Mouse (Mus musculus): ENCODE data around the gene Arcn1.
"Not testable (repeated sequence)": the region's sequence is repeated elsewhere in the genome, so short reads cannot be mapped to it uniquely, and the experiment has no call there.

The Arcn1 gene

DNA sequence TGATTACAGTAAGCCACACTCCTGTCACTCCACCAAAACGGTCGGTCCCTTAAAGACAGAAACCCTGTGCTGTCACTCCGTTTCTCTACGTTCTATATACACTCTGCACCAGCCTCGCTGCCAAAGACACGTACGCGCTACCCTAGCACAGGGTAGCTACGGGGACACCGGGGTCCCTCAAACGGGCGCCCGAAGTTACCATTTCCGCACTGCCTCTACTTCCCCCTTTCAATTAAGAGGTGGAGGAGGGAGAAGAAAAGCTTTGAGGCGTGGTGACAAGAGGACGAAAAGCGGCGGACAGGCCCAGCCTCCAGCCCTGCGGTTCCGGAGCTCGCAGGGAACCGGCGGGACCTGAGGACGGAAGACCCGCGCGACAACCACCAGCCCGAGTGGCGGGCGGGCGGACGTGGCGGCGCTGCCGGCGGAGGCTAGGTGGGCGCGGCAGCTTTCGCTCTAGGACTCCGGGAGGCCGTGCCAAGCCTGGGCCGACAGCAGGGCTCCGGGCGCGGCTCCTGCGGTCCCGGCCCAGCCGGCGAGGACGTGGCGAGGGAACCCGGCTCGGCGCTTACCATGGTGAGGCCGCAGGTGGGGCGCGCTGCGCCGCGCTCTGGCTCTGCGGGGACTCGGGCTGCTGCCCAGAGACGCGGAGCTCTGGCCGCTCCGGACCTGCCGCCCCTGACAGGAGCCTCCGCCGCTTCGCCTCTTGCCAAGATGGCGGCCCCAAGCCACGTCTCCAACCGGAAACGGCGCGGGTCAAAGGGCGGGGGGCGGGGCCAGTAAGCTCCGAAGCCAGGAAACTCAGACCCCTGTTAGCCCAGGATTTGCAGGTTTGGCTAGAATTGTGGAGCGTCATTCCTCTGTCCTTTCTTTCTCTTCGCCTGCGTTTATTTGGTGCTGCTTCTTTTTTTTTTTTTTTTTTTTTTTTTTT, at the start of gene Arcn1, which contains the start of gene Ift46:
Gene Arcn1 (minus strand): TSS at position 745 of the 928 bp plus-strand sequence.
Gene Ift46 (plus strand): TSS at position 808 of the 928 bp plus-strand sequence.
- peak; percentile 96 for DNase-seq (ENCODE audit: low read depth, low spot score)

DNA sequence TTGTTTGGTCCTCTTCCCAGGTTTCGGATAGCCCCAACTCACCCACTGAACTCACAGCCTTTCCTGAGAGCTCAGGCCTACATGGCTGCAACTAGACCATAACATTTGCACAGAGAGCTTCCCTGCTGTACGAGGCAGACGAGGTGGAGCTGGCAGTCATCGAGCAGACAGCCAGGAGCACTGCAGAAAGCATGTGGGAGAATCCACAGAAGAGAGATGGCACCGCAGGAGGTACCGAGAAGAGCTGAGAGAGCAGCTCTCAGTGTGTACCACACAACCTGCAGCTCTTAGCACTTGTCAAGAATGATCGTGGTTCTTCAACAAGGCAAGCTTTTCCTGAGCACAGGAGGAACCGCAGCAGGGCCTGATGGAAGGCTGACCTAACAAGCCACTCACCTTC, 46.5 kb upstream of the Arcn1 start:
- DNase-seq (ENCODE audit: low read depth, low spot score), result peak; percentile 66

DNA sequence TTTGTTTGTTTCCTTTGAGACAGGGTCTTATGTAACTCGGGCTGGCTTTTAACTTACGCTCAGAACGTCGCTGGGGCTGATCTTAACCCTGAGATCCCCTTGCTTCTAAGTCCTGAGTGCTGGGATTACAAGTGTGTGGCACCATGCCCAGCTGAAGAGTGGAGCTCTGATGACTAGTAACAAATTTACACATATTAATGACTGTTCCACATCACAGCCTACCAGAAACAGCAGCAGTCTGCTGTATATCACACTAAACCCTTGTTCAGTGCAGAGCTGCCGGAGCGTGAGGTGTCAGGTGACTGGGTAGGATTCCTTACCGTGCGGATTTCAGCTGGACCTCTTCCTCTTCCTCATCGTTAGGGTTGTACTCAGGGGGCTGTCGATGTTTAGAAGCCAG, 42.7 kb upstream of the Arcn1 start:
- no peak for DNase-seq (ENCODE audit: low read depth, low spot score)

DNA sequence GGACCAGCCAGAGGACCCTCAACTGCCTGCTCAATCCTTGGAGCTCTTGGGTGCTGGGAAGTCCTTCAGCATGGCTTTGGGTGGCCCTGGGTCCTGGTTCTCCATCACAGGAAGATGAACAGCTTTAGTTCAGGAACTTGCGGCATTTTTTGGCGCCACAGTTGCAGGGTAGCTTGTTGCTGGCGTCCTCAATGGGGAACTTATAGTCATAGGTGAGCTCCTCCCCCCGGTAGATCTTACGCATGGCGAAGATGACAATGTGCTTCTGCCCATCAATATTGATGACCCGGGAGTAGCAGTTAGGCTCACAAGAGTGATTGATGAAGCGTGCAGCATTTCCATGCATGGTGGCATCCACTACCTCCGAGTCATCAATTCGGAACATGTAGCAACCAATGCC, 40.1 kb upstream of the Arcn1 start:
- DNase-seq (ENCODE audit: low read depth, low spot score), result no peak

DNA sequence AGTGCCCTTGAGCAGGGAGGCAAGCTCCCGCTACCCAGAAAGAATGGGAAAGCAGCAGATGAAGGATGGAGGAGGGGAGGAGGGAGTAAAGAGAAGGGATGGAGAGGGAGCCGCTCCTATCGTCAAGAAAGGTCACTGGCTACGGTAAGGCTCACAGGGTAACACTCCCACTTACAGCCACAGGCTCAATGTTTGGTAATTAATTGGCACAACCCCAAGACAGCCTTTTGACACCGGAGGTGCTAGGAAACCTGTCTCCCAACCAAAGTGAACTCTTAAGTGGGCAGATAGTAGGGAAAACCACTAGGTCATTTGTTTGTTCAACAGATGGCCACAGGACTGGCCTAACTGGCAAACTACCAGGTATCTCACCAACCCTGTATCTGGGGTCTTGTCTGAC, 39.5 kb upstream of the Arcn1 start:
- DNase-seq (ENCODE audit: low read depth, low spot score), result no peak

DNA sequence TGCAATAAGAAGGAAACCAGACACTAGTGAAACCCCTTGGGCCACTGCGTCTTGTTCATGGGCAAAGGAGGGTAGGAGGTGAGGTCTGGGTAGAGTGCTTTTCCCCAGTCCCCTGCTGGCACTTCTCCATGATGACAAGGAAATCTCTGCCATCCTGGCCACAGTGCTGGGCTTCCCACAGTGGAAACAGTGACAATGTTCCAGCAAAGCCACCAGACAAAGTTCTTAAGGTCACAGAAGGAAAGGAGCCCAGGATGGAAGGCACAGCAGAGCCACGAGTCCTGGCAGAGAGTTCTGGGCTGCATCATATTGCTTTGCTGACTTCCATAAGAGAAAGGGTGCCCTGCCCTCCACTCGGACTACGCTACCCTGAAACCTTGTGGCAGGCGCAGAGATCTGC, 37.9 kb upstream of the Arcn1 start:
- DNase-seq (ENCODE audit: low read depth, low spot score), result no peak

DNA sequence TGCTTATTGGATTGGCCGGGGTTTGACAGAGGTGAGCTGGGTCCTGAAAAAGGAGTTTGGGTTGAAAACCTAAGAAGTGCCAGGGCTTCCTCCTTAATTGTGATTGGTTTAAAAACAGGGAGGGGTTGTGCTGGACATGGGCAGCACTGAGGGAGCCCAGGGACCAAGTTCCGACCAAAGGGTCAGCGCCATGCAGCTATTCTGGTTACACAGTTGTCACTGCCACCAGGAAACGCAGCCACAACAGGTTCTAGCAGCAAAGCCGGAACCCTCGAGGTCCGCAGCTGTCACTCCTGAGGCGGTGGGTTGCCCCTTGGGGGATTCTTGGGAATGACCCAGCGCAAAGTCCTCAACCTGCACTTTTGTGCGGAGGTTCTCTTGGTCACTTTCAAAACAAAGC, 37.0 kb upstream of the Arcn1 start:
- no peak for DNase-seq (ENCODE audit: low read depth, low spot score)

DNA sequence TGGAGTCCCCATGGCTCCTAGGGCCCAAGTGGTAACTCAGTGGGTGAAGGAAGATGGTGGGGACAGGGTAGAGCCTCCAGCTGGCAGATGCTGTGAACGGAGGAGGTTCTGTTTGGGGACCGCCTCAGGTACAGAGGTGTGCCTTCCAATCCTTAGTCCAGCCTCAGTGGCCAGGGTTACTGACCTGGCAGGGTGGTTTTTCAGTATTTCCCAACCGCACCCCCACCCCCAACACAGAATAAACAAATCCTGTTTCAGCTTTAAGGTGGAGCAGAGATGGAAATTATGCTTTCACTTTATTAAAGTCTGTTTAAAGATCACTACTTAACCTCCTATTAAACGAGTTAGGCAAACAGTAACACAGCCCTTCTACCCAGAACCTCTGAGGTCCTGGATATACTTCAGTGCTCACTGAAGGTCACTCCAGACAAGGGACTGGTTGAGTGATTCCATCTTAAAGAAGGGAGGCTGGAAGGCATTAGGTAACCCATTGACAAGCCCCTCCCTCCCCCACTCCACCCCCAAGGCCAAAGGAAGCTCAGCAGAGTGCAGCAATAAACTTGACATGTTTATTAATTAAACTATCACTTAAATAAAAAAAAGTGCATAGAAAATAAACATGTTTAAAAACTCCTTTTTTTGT, 35.3 kb upstream of the Arcn1 start, which contains the start of gene Ttc36:
Gene Ttc36 (minus strand): TSS at position 265 of the 643 bp plus-strand sequence.
- DNase-seq (ENCODE audit: low read depth, low spot score), result no peak

DNA sequence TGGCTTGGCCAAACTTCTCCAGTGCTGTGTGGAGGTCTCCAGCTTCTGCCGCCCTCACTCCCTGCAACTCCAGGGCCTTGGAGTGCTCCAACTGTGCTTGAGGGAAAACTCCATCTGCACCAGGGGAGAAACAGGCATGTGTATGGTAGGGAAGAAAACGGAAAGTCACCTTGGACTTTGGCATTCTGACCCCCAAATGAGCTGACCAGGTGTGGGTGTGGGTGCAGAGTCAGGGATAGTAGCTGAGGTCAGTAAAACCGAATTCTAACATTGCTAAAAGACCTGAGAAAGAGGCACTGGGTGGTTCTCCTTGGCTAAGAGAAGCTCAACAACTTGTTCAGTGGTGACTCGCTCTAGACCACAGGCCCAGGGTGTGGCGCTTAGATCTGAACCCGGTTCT, 34.0 kb upstream of the Arcn1 start:
- no peak for DNase-seq (ENCODE audit: low read depth, low spot score)

DNA sequence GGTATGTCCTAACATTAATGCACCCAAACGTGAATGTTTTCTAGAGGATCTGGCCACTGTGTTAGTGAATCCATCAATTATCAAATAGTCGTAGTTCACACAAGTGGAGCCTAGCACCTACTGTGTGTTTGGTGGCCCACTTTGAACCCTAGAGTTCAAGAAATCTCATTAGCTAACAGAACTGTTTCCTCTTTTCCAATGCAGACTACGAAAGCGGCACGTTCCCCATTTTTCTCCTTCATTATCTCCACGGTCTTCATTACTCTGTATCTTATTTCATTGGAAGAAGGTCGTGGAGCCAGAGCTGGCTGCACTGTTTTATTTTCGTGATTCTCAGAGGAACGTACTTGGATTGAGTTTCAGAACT, 32.3 kb upstream of the Arcn1 start:
- DNase-seq (ENCODE audit: low read depth, low spot score), result no peak

DNA sequence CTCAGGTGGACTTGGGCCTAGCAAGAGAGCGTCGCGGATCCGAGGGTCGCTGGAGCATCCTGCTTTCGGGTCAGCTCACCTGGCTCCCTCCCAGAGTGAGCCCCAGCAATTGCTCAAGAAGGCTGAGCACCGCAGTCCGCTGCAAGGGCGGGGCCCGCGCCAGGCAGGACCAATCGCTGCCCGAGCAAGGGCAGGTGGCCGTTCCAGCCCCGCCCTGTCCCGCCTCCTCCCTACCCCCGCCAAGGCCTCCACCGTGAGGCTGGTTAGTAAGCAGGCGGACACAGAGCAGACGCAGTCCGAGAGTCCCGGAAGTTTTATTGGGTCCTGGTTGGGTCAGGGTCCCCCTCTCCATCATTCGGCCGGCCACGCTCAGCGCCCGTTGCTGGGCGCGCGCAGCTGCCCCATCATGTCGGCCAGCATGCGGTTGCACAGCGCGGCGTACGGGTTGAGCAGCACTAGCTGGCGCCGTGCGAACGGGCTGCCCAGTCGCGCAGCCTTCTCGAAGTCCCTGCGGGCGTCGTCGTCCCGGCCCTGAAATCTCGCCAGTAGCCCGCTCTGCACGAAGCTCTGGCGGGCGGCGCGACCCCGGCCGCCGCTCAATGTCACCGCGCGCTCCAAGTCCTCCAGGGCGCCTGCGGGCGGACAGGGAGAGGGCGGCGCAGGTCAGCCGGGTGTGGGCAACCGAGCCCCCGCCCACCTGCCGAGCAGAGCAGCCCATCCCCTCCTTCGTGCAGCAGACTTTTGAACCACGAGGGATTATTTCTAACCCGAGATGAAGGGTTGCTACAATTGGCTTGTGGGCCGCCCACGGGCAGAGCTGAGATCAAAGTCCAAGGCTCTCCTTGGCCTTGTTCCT, 31.7 kb upstream of the Arcn1 start, which contains the start of gene Tmem25:
Gene Tmem25 (minus strand): TSS at position 206 of the 856 bp plus-strand sequence.
- DNase-seq (ENCODE audit: low read depth, low spot score), result peak; percentile 97

DNA sequence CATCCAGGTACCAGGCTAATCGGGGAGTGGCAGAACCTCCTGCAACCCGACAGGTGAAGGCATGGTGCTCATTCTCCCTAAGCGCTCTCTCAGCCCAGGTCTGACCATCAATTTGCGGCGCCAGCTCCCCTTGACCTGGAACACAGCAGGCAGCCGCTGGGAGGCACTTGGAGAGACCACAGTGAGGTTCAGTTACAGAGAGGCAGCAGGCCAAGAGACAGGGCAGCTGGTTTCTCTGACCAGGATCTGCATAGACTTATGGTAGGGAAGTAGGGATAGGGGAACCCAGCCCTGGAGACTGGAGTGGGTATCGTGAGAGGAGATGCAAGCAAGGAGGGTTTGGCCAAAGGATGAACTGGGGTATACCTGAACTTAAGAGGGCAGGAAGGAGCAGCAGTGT, 30.7 kb upstream of the Arcn1 start:
- DNase-seq (ENCODE audit: low read depth, low spot score), result peak; percentile 30

DNA sequence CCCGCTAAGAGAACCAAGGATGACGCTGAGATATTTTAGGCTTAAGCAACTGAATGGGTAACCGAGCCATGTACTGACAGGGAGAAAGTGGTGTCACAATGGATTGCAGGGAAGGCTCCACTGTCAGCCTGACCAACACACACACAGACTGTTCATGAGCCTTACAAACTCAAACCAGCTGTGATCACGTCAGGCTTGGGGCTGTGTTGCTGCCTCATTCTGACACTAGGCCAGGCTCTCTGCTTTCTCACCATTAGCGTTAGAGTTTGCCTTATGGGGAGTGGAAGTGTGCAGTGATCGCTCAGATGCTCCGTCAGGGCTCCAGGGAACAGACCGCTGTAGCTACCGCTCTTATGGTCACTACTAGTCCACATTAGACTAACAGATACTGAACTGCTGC, 25.2 kb upstream of the Arcn1 start:
- no peak for DNase-seq (ENCODE audit: low read depth, low spot score)

DNA sequence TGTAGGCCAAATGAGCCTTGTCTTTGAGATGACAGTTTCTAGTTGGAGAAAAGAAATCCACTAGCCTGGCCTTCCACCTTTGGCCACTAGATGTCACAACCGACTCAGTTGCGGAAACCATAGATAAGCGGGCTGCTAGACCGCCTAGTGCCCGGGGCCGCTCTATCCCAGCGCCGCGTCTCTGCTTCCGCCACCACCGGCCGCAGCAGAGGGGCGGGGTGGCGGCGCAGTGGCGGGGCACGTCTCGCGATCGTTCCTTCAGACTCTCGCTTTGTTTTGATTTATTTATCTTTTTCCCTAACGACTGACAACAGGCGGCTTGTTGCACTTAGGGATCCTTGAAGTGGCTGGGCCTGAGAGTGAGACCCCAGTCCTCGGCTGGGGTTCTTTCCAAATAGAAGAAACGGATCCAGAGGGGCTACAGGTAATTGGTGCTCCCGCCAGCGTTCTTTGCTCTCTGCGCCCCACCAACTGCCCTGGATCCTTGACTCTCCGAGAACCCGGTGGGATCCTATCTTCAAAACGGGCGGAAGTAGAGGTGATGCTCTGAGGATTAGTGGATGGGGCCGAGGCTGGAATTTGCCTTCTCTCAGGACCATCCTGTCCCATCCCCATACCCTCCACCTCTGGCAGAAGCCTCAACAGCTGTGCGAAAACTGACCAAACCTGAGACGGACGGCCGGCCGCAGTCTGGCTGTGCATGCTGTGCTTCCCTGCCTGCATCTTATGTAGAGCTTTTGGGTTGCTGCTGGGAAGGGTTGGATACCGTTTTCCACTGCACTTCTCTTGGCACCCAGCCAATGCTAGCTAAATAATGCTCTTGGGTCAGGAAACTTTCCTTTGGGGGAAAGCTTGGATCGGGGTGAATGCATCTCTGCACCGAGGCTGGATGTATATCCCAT, 5.4 kb upstream of the Arcn1 start:
- DNase-seq (ENCODE audit: low read depth, low spot score), result peak; percentile 97

DNA sequence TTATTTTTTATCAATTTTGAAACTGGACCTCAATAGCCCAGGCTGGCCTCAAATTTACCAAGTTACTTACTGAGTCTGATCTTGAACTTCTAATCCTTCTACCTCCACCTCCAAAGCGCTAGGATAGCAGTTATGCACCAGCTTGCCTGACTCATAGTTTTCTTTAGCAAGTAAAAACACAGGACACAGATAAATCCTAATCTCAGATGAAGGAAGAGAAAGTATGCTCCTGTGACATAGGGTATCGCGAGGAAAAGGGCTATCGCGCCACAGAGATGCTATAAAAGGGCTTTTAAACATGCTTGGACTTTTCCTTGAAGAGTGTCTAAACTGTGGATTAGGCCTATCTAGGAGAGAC, 4.7 kb upstream of the Arcn1 start:
- no peak for DNase-seq (ENCODE audit: low read depth, low spot score)

DNA sequence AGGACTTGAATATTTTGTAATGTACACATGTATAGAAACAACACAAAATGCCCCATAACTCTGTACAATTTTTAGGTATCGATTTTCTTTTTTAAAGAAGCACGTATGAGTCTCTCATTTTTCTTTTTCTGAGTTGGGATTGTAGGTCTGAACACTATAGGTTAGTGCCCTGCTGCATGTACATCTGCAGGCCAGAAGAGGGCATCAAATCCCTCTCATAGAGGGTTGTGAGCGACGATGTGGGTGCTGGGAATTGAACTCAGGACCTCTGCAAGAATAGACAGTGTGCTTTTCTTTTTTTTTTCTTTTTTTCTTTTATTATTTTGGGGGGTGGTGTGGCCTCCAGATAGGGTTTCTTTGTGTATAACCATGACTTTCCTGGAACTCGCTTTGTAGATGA, 3.7 kb upstream of the Arcn1 start:
- DNase-seq (ENCODE audit: low read depth, low spot score), result no peak

DNA sequence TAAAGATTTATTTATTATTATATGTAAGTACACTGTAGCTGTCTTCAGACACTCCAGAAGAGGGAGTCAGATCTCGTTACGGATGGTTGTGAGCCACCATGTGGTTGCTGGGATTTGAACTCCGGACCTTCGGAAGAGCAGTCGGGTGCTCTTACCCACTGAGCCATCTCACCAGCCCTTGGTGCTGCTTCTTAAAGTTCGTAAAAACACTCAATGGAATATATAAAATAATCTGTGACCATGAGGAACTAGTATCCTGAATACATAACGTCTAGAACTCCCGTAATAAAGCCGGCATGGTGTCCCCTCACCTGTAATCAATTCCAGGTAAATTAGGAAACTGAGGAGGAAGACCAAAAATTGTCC, 367 bp upstream of the Arcn1 start:
- DNase-seq (ENCODE audit: low read depth, low spot score), result not testable (repeated sequence)

DNA sequence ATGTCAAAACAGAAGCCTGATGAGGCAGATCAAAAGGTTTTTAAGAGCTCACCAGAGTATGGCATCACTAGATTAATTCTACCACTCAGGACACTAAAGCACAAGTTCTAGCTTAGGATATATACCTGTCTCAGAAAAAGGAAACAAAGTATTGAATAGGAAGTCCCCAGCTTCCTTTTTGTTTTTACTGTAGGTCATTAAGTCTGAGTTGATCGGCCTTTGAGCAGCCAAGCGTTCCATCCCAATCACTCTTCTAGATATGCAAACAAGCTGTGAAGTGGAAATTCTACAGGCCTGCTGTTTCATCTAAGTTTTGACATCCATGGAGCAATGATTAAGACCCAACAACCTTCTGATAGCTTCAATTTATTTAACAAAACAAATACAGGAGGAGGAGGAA, 6.8 kb downstream of the Arcn1 start:
- DNase-seq (ENCODE audit: low read depth, low spot score), result no peak

DNA sequence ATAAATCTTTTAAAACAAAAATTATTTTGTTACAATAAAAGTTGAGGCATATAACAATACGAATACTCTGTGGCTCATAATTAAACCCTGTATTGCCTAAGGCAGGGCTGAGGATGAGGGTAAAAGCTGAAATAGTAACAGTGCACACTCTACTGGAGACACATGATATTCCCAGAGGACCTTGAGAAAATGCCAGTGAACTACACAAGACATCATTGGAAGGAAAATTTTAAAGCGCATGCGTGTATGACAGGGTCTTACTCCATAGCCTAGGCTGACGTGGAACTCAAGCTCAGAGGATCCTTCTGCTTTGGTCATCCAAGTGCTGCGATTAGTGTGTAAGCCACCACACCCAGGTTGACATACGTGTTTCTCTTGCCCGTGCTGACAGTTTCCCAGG, 19.2 kb downstream of the Arcn1 start:
- DNase-seq (ENCODE audit: low read depth, low spot score), result peak; percentile 36

DNA sequence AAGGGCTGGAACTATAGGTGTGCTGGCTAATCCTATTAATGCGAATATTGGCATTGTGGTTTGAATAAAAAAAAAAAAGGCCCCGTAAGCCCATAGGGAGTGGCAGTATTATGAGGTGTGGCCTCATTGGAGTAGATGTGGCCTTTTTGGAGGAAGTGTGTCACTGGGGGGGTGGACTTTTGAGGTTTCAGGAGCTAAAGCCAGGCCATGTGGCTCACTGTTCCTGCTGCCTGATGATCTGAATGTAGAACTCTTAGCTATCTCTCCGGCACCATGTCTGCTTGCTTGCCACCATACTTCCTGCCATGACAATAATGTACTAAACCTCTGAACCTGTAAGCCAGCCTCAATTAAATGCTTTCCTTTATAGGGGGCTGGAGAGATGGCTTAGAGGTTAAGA, 20.3 kb downstream of the Arcn1 start:
- no peak for DNase-seq (ENCODE audit: low read depth, low spot score)

DNA sequence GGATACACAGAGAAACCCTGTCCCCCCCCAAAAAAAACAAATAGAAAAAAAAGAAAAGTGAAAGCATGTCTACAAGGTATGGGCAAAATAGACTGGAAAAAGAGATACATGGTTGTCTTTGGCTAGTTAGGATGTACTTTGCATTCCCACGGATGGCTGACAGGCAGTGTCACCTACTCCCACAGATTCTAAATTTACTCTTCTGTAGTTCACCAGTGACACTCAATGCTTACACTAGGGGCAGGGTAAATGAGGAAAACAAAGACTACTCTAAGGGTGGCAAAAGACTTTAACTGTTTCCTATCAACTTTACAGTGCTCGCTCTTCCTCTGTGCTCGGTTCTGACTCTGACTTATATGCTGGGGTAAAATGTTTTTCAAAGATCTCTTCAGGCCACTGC, 21.0 kb downstream of the Arcn1 start:
- DNase-seq (ENCODE audit: low read depth, low spot score), result peak; percentile 51

Data from brain, adult 2 months (tissue).